21 mouse cellular contexts compared by ENCODE assay signal in genomic region chr19:5907275-5907674, GRCm38 (mm10).
"Had no signal": no experiment of that assay in that cellular context is flagged by ENCODE, and none has a peak within 500 bp of the region (broad histone marks: within the 10 kb centered on the region; RNA-seq: fewer than 3 reads in every experiment).

No protein-coding gene starts in this region.

- H3K4me3 ChIP-seq: heart, embryonic 10.5 days; heart, embryonic 12.5 days; hindbrain, embryonic 10.5 days; hindbrain, embryonic 12.5 days; intestine, embryonic 15.5 days; limb, embryonic 13.5 days; limb, embryonic 15.5 days; liver, embryonic 13.5 days had no signal

- DNase-seq: gastrocnemius, postnatal 14 days; gastrocnemius, postnatal 36 days; heart, adult 18-20 months; heart, postnatal 10 days; heart, postnatal 4 days; kidney, adult 18-20 months; kidney, adult 8-10 months; kidney, postnatal 14 days; kidney, postnatal 36 days; layer of hippocampus, adult 9-11 months; layer of hippocampus, postnatal 36 days; left cerebral cortex, postnatal 4 days; liver, embryonic 13.5 days had no signal

- H3K27ac ChIP-seq: heart, embryonic 10.5 days; hindbrain, embryonic 10.5 days; hindbrain, embryonic 12.5 days; hindbrain, embryonic 14.5 days; intestine, embryonic 15.5 days; limb, embryonic 13.5 days; limb, embryonic 15.5 days; liver, embryonic 13.5 days had no signal
